Mouse (Mus musculus) mesoderm, embryonic 11.5 days (tissue): ENCODE data around the gene 1110017D15Rik.
"Not testable (repeated sequence)": the region's sequence is repeated elsewhere in the genome, so short reads cannot be mapped to it uniquely, and the experiment has no call there.

Experiments used
- DNase-seq: peaks from one replicate; pipeline ENCODE4 v3.0.0-alpha.2; 2012; ENCODE audit warnings: low read depth, low spot score

The 1110017D15Rik gene

DNA sequence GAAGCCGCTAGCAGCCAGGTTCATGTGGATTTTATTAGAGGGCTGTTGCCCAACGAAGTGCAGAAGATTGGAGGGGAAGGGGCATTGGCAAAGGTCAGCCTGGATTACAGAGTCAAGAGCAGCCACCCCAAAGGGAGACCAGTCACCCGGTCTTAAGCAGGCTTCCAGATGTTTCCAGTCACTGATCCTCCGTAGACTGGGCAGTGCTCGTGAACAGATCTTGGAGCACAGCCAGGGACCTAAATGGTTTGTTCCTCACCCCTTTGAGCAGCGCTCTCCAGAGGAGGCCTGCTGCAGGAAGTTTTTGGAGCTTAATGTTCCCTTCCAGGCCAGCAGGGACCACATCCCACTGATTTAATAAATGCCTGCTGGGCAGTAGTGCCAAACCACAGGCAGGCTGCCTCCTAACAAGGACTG is 35.5 kb downstream of the 1110017D15Rik start:
- peak; percentile 20 for DNase-seq

DNA sequence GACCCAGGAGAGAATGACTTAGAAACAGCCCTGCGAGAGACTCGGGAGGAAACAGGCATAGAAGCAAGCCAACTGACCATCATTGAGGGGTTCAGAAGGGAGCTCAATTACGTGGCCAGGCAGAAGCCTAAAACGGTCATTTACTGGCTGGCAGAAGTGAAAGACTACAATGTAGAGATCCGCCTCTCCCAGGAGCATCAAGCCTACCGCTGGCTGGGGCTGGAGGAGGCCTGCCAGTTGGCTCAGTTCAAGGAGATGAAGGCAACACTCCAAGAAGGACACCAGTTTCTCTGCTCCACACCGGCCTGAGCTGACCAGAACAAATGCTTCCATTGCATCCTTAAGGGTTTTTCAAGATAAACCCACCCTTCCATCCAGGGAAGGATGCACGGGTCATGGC is 36.9 kb downstream of the 1110017D15Rik start:
- DNase-seq, result no peak

DNA sequence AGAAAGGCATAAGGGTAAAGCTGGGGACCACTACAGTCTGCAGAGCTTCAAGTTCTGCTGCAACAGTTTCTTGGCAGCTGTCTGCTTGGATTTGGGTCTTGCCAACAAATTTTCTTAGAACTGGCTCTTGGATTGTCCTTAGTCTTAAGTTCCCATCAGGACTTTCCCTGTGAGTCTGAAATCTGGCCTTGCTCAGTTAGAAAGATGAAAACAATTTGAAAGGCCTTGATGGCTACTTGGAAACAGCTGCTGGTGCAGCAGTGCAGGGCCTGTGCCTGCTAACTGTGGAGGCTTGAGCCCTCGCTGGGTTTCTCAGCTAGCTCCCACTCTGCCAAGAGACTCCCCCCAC is 37.7 kb downstream of the 1110017D15Rik start:
- no peak for DNase-seq

DNA sequence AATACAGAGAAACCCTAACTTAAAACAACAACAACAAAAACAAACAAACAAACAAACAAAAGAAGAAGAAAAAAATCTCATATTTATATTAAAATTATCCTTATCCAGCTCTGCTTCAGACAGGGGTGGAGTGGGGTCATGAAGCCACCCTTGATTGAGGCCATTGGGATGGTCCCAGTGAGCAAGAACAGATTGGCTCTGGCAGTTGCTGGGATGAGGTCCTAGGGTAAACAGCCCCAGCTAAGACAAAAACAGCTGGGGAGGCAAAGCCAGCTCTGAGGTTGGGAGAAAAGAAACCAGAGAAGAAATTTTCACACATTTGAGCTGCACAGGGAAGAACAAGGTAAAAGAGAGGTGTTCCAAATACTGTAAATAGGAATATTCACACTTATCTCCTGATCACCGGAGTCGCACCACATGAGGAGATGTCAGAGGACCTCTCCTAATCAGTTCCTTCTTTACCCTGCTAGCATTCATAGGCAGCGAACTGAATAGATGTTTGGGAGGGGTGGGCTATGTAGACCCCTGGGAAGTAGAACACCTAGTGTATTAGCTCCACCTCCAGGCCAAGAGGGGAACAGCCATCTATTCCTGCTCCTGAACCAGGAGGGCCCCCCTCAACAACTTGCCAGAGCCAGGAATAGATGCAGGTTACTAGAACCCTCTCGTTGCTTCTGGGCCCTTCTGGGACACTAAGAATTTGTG is 38.2 kb downstream of the 1110017D15Rik start:
- DNase-seq, result no peak

DNA sequence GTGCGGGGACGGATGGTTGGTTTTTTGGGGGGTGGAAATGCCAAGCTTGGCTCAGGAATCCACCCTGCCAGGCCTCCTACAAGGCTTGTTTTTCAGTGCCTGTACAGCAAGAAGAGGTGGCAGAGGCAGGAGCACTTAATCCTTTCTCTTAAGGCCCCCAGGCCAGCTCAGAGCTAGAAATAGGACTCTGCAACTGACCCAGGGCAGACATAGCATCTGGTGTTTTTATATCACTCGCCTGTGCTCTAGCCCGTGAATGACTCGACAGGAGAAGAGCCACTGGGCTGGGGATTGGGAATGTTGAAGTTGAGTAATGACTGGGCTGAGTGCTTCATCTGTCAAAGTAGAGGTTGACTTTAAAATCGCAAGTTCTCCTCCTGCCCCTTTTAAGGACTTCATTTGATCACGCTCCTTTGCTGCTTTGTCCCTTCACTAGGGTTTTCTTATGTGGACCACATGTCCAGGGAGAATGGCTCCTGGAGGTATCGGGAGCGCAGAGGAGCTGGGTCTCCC is 39.4 kb downstream of the 1110017D15Rik start:
- DNase-seq, result no peak

DNA sequence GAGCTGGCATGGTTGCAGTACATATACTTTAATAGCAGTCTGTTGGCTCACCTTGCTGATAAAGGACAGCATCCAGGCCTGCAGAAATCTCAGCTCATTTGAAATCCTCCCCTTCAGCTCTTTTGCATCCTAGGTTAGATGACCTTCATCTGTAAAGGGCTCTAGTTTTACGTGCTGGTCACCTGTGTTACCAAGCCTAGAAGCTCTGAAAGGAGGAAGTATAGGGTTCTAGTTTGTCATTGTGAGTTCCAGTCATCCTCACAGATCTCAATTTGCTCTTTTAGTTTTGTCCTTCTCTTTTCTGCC is 45.8 kb downstream of the 1110017D15Rik start:
- DNase-seq, result no peak

DNA sequence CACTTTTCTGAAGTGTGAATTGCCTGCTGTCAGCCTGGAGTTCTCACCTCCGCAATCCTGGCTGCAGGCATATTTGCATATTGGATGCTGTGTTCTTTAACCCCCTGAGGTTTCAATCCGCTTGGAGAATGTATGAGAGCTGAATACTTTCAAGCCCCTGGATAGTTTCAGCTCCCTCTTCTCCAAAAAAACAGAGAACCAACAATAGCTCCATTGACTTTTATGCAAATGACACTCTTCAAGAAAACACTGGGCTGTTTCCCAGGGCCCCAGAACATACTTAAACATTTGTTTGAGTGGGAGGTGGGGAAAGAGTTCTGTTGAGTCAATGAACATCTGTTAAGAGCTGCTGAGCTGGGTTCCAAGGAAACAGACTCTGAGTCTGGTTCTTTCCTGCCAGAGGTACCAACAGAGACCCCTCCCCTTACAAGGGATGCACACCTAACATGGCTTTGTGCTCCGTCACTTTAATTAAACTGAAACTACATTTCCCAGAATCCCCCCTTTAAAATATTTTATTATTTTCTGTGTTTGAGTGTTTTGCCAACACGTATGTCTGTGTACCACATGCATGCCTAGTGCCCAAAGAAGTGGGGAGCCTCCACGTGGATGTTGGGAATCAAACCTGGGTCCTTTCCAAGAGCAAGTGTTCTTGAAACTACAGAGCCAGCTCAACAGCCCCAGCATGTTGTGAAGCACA is 46.3 kb downstream of the 1110017D15Rik start:
- peak; percentile 49 for DNase-seq

DNA sequence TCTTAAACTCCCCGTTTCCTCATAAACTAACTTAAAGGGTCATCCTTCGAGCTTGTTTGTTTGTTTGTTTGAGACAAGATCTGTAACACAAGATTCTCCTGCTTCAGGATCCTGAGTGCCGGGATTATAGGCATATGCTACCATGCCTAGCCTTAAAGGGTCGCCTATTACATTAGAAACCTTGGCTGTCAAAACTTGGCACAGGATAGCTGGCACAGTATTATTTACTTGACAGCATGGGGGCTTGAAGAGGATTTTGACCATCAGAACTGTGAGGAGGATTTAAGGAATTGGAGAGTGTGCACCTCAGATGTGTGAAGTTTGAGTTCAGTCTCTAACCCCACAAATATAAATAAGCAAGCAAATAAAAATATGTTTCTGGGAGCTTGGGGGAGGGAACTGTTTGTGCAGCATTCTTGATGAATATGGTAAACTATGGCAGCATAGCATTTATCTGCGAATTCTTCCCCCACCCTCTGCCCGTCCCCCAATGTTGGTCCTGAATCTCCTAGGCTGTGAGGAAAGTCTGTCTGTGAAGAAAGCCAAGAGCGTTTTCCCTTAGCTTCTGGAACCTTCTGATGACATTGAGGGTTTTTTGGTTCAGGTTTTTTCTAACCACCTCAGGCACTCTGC is 47.0 kb downstream of the 1110017D15Rik start:
- no peak for DNase-seq

DNA sequence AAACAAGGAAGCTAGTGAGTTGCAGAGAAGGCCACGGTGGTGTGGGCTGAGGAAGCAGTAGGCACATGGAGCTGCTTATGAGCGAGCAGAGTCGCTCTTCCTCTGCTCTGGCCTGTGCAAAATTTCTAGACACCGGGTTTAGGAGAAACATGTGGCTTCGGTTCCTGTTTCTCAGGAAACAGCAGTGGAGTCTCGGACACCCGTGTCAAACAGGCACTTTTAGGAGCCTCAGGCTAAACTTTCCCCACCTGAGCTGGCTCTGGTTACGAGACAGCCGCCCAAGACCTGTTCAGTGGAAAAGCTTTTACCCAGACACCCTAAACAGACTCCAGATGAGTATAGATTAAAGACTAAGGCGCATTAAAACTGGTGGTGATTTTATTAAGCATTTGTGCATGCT is 47.9 kb downstream of the 1110017D15Rik start:
- no peak for DNase-seq

DNA sequence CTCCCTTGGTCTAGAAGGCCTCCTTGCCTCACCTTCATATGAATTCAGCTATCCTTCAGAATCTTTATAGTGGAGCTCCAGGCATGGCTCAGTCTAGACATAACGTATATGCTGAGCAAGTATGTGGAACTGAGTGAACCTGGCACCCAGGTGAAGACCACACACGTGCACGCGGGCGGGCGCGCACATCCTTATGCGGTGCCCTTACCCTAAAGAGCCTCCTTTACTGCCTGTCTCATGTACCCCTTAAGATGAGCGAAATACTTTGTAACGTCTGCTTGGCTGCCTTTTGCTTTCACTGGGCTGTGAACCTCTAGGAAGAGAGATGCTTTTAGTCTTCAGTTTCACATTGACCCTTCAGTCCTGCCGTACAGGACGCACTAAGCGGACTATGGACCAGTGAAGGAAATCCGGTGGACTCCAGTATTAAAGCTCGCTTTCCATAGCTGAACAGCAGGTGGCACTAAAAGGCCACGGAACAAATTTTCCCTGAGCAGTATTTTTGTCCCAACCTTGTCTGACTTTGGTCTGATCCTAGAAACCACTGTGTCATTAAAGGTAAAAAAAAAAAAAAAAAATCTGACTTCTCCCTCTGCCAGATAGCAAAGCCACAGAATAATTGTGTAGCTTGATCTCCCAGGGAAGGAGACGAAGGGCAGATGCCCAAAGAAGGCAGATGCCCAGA is 48.6 kb downstream of the 1110017D15Rik start:
- DNase-seq, result peak; percentile 62

DNA sequence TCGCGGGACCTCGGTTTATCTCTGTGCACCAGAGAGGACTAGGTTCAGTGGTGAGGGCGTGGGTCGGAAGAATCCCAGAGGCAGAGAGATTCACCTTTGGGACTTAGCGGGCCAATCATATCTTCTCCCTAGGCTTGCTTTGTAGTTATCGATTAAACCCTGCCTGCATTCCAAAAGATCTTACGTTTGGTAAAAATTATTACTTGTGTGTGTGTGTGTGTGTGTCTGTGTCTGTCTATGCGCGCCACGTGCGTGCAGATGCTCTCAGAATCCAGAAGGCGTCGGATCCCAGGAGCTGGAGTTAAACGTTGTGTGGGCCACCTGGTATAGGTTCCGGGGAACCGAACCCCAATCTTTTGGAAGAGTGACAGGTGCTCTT is 51.9 kb downstream of the 1110017D15Rik start:
- DNase-seq, result no peak

DNA sequence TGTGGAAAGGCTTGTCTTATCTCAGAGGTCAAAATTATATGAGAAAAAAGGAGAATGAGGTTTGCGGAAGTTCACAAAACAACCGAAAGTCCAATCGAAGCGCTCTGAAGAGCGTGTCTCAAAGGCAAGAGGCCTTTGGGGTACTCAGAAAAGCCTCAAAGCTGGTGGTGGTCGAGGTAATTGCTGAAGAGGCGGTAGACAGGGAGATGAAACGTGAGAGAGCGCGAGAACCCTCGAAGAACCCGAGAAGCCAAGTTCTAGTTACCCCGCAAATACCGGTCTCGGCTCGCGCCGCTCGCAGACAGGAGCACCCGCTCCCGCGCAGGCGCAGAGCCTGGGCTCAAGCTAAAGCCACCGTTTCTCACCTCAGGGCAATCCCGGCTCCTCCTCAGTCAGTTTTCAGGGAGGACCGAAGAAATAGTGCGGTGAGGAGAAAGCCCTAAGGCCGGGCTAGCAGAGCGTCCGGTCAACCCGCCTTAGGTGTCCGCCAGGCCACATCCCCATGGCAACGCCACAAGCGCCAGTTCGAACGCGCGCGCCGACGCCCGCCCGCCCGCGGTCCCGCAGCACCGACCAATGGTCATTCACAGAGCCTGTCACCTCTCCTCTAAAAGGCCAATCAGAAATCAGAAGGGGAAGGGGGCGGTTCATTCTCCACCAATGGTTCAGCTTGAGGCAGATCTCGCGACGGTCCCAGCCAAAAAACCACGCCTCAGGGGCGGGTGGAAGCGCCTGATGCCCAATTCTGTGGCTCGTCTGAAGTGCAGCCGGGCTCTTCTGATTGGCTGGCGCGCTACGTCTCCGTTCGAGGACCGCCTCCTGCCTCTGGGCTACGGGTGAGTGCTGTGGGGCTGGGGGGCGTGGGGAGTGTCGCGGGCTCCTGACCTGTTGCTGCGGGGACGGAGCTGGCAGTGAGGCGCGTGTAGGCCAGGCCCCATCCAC is 52.5 kb downstream of the 1110017D15Rik start, which contains the start of the genes Kif24 and Nudt2:
Kif24 (minus strand) TSS at position 543 of the 942 bp plus-strand sequence.
Nudt2 (plus strand) TSS at position 807 of the 942 bp plus-strand sequence.
- peak; percentile 99 for DNase-seq

DNA sequence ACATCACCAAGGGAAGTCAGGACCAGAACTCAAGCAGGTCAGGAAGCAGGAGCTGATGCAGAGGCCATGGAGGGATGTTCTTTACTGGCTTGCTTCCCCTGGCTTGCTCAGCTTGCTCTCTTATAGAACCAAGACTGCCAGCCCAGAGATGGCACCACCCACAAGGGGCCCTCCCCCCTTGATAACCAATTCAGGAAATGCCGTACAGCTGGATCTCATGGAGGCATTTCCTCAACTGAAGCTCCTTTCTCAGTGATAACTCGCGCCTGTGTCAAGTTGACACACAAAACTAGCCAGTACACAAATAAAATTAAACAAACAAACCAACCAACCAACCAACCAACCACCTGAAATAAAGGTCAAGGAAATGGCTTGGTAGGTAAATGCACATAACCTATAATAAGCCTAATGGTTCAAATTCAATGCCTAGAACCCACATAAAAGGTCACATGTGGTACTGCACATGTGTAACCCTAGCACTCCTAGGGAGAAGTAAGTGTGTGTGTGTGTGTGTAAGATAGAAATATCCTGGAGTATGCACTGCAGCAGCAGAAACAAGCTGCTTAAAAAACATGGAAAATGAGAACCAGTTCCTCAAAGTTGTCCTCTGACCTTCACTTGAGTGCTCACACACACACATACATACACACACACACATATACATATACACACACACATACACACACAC is 53.9 kb downstream of the 1110017D15Rik start:
- not testable (repeated sequence) for DNase-seq

DNA sequence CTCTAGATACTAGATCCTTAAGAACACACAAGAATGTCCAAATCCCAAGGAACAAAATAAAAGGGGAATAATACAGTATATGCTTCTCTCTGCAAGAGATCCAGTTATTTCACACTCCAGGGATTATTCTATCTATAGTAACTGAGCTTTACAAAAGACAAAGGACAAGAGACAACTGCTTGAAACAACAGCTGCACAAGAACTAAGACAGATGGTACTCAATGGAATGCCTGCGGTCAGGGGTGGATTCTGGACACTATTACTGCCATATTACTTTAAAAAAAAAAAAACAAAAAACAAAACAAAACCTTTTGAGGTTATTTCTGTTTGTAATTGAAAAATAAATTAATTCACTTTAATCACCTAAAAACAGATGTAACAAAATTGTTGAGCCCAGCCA is 56.4 kb downstream of the 1110017D15Rik start:
- no peak for DNase-seq
